Mouse (Mus musculus) heart, postnatal 0 days (tissue): ENCODE measurements around the gene Arl15.

Source experiments
- CTCF ChIP-seq: IDR thresholded peaks from 2 replicates; pipeline ENCODE4 v1.5.1; 2016; ENCODE audit warnings: antibody characterized with exemption, control low read depth, low read depth
- EP300 ChIP-seq: IDR thresholded peaks from 2 replicates; pipeline ENCODE4 v1.6.1; 2016; ENCODE audit warnings: antibody characterized with exemption, low read depth

DNA sequence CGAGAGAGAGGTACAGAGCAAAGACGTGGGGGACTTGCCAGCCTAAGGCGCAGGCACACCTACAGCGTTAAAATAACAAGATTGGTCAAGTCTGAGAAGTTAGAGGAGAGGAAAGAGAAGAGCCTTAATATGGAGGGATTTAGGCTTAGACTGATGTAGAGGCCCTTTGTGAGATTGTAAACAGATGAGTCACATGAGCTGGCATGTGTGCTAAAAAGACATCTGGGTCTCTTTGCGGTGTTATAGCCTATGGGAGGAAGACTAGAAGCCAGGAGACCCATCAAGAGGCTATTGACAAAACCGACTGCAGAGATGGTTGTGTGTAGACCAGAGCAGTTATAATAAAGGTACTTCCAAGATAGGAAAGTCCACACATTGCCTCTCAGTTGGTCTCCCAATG, 296.5 kb downstream of the Arl15 start:
- TF ChIP-seq CTCF (no peak), EP300 (no peak)
